Mouse (Mus musculus) forebrain, embryonic 10.5 days (tissue): ENCODE measurements around the gene Aff1. TPM values are rescaled to one million over a fixed set of nuclear protein-coding genes. Genes with fewer than 3 reads are reported as not detected.
A peak's percentile ranks its signal among the peaks of the same experiment; 100 is the strongest.

ENCODE experiments used
- DNase-seq: peaks from one replicate; pipeline ENCODE4 v3.0.0-alpha.2; 2017; ENCODE audit warnings: low spot score; ENCODE audit errors: extremely low spot score
- H3K27ac ChIP-seq: fragments of 300-500 bp; sonication (generic); 2 replicates; pipeline ENCODE4 v1.5.1; 2016; ENCODE audit warnings: mild to moderate bottlenecking
- H3K27me3 ChIP-seq: fragments of 300-500 bp; sonication (generic); 2 replicates; pipeline ENCODE4 v1.6.1; 2016; ENCODE audit warnings: mild to moderate bottlenecking; ENCODE audit not compliant: poor library complexity, severe bottlenecking
- H3K36me3 ChIP-seq: fragments of 300-500 bp; sonication (generic); replicated peaks from 2 replicates; pipeline ENCODE4 v1.6.1; 2016; ENCODE audit warnings: mild to moderate bottlenecking, moderate library complexity
- H3K4me1 ChIP-seq: fragments of 300-500 bp; sonication (generic); 2 replicates; pipeline ENCODE4 v1.6.1; 2016
- H3K4me3 ChIP-seq: fragments of 300-500 bp; sonication (generic); 2 replicates; pipeline ENCODE4 v1.5.1; 2016; ENCODE audit warnings: mild to moderate bottlenecking, moderate library complexity
- H3K9me3 ChIP-seq: fragments of 300-500 bp; sonication (generic); 2 replicates; pipeline ENCODE4 v1.6.1; 2016; ENCODE audit warnings: mild to moderate bottlenecking, moderate library complexity
- WGBS: fragments of 180-500 bp; shearing (Covaris S2); methylation state at CpG from one replicate; pipeline ENCODE4 v1.1.7; 2016; 5-methylcytosine and 5-hydroxymethylcytosine counted together
- polyA plus RNA-seq: library from polyadenylated mRNA; unstranded; fragments of >200 nt; fragmentation: Nextera tagmentation; extraction: Ambion mirVana; gene quantifications from 2 replicates; pipeline ENCODE4 v1.2.1, GENCODE M21; 2016

Aff1 gene
- polyA plus RNA-seq: 4.3 and 5.1 TPM in 2 replicates

DNA sequence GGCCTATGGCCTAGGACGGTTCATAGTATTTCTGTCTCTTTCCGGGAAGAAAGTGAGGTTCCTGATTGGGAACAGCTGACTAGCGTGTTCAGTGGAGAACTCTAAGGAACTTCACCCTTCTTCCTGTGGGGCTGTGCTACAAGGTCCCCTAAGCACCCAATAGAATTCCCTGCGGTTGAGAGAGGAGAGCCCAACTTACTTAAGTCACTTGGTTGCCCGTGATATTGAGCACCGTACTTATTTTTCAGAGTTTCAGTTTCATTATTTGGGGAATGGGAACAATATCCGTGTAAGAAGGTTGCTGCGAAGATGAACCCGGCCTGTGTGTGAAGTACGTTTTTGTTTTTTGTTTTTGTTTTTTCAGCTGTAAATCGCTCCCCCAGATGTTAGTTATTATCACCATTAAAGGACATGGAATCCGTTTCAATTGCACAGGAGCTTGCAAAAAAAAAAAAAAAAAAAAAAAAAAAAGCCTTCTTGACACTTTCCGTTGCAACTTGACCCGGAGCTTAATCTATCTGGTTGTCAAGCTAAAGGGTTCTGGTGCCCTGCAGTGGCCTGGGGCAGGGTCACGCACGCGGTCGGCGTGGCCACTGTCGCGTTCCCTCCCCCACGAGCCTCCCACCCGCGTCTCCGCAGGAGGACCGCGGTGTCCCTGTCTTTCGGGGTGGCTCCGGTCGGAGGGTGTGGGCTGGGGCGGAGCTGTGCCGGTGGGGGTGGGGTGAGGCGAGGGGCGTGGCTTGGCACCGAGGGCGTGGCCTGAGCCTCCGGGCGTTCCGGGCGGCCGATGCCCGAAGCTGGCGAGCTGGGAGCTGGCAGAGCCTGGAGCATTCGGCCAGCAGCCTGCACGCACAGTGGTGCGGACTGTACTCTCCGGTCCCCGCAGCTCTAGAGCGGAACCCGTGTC, at the start of gene Aff1:
Gene Aff1, plus strand, starts transcription at position 751 of the 907 bp plus-strand sequence.
- H3K4me3 ChIP-seq: peak within 1 kb of the TSS; percentile 73
- WGBS: 4% methylated on average over 50 of the region's 50 CpGs
- peaks cover 25% of the 10 kb centered on the region for H3K4me1 ChIP-seq
- peak; percentile 87 for DNase-seq
- H3K27ac ChIP-seq: peak within 1 kb of the TSS; percentile 51
- H3K27me3 ChIP-seq: peaks cover 58% of the 10 kb centered on the region
- no peaks in the 10 kb centered on the region for H3K36me3 ChIP-seq
- H3K9me3 ChIP-seq: no peaks in the 10 kb centered on the region

DNA sequence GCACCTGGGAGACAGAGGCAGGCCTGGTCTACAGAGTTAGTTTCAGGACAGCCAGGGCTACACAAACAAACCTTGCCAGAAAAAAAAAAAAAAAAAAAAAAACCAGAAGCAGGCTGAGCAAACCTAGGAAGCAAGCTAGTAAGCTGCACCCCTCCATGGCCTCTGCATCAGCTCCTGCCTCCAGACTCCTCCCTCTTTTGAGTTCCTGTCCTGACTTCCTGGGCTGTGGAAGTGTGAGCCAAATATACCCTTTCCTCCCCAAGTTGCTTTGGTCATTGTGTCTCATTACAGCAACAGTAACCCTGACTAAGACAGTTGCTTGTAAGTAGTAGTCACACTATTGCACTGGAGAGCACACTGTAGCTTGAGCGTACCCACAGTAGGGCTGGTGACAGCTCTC, 48.0 kb upstream of the Aff1 start:
- H3K4me3 ChIP-seq: no peak overlapping the region
- no peak overlapping the region for H3K27ac ChIP-seq
- no peaks in the 10 kb centered on the region for H3K36me3 ChIP-seq
- no peaks in the 10 kb centered on the region for H3K27me3 ChIP-seq
- no peaks in the 10 kb centered on the region for H3K9me3 ChIP-seq
- H3K4me1 ChIP-seq: peaks cover 6% of the 10 kb centered on the region; the same call in 1 of the 2 replicates
- DNase-seq: no peak
- 97% methylated on average over 1 of the region's 1 CpGs for WGBS

DNA sequence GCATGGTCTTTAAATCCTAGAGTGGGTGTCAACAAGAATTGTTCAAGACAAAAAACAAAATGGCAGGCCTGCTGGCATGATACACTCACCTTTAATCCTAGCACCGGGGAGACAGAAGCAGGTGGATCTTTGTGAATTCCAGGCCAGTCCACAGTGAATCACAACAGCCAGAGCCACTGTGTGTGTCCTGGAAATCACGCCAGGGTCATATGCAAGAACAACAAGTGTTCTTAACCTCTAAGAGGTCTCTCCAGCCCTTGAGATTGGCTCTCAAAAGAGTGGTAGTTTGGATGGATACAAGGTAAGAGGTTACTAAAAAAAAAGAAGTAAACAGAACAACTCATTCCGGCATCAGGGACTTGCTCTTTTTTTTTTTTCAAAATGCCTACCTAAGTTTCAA, 44.9 kb upstream of the Aff1 start:
- Histone ChIP-seq H3K36me3 (no peaks in the 10 kb centered on the region), H3K4me3 (no peak overlapping the region), H3K27me3 (no peaks in the 10 kb centered on the region), H3K9me3 (no peaks in the 10 kb centered on the region), H3K4me1 (peaks cover 6% of the 10 kb centered on the region; the same call in 1 of the 2 replicates), H3K27ac (no peak overlapping the region)
- DNase-seq: no peak
- WGBS: 88% methylated on average over 3 of the region's 3 CpGs

DNA sequence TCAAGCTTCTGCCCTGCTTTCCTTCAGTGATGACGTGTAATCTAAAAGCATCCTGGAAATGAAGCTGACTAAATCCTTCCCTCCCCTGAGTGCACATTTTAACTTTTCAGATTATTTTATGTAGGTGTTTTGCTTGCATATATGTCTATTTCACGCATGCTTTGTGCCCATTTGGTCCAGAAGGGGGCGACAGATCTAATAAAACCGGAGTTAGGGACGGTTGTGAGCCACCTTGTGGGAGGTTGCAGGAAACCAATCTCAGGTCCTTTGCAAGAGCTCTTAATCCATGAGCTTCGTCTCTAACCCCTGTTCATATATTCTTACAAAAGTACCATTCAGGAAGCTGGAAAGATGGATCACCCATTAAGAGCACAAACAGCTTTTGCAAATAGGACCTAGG, 37.9 kb upstream of the Aff1 start:
- peak; percentile 35 for DNase-seq
- no peaks in the 10 kb centered on the region for H3K9me3 ChIP-seq
- WGBS: 25% methylated on average over 6 of the region's 6 CpGs
- no peak overlapping the region for H3K27ac ChIP-seq
- H3K27me3 ChIP-seq: peaks cover 22% of the 10 kb centered on the region
- H3K36me3 ChIP-seq: no peaks in the 10 kb centered on the region
- H3K4me3 ChIP-seq: no peak overlapping the region
- H3K4me1 ChIP-seq: peaks cover 6% of the 10 kb centered on the region

DNA sequence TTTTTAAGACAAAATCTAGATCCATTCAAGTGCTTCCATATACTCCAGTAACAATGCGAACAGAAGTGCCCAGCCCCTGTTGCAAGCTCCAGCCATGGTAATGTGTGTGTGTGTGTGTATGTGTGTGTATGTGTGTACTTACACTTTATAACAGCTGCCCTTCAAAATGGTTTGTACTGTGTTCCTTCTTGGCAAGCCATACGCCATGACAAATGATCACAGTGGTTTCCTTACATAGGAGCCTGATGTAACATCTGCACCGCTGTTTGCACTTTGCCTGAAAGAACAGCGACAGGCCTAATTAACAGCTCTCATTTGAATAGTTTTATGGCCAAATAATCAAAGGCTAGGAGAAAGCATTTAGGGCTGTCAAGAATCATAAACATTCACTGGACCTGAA, 37.4 kb upstream of the Aff1 start:
- no peak for DNase-seq
- no peaks in the 10 kb centered on the region for H3K36me3 ChIP-seq
- no peaks in the 10 kb centered on the region for H3K9me3 ChIP-seq
- H3K27ac ChIP-seq: no peak overlapping the region; the same call in 1 of the 2 replicates
- peak overlapping the region; percentile 80 for H3K4me3 ChIP-seq
- WGBS: 82% methylated on average over 4 of the region's 4 CpGs
- H3K4me1 ChIP-seq: peaks cover 6% of the 10 kb centered on the region
- H3K27me3 ChIP-seq: peaks cover 22% of the 10 kb centered on the region

DNA sequence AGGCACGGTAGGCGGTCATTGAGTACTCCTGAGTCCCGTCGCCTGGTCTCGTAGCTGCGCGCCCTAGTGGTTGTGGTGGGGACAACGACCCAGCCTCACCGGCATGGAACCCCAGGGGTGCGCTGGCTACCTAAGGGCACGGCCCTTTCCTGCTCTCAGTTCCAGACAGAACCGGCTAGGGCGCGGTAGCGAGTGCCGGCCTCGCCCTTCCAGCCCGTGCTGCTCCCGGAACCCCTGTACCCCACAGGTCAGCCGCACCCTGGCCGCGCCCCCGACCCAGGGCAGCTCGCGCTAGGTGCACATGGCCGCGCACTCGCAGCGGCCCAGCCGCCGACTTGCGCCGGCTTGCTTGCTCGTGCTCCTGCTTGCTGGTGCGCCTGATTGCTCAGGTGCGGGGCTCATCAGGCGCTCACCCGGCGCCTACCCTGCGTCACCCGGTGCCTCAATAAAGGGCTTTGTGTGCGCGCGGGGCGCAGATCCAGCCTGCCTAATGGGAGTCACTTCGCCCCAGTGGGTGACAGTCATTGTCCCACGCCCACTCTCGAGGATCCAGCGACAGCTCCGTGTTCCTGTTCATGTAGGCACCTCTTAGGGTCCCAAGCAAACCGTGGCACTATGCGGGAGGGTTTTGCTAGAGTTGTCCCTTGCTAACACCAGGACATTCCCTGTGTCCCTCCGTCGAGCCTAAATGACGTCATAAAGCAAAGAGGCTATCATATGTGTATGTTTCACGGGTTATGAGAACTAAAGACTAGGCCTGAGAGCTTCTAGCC, 36.6 kb upstream of the Aff1 start, which contains the start of gene 1700016H13Rik:
Gene 1700016H13Rik, minus strand, starts transcription at position 665 of the 773 bp plus-strand sequence.
- peak; percentile 75 for DNase-seq
- Histone ChIP-seq H3K4me1 (peaks cover 6% of the 10 kb centered on the region), H3K27me3 (peaks cover 24% of the 10 kb centered on the region), H3K9me3 (no peaks in the 10 kb centered on the region), H3K4me3 (peak within 1 kb of the TSS; percentile 80), H3K36me3 (no peaks in the 10 kb centered on the region), H3K27ac (peak within 1 kb of the TSS; percentile 86)
- WGBS: 1% methylated on average over 56 of the region's 56 CpGs

DNA sequence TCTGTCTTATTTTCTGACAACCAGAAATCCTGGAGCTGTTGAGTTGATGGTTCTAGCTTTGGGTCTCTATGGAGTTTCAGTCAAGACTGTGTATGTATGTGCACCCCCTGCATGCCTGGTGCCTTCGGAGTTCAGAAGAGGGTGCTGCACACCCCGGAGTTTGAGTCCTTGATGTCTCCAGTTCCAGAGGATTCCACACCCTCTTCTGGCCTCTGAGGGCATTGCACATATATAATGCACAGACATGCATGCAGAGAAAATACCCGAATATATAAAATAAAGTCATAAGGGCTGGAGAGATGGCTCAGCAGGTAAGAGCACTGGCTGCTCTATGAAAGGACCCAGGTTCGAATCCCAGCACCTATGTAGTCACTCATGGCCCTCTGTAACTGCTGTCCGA, 33.3 kb upstream of the Aff1 start:
- Histone ChIP-seq H3K27ac (no peak overlapping the region), H3K4me3 (no peak overlapping the region), H3K36me3 (no peaks in the 10 kb centered on the region), H3K27me3 (peaks cover 30% of the 10 kb centered on the region), H3K9me3 (no peaks in the 10 kb centered on the region), H3K4me1 (peaks cover 6% of the 10 kb centered on the region)
- DNase-seq: no peak
- WGBS: 74% methylated on average over 5 of the region's 5 CpGs

DNA sequence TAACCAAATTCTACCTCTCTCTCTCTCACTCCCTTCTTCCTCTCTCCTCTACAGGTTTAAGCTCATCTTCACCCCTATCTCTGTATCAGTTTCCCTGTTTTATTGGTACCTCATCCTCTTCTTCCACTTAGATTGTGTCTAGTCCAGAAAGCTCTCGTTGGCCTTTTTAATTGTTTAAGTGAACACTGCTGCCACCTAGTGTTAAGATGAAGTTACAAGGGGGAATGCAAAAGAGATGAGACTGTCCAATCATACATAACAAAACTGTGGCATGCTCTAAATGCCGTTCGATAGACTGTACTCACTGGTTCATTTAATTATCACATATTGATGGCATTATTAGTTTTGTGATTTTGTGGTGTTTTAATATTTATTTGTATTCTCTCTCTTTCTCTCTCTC, 32.6 kb upstream of the Aff1 start:
- Histone ChIP-seq H3K36me3 (no peaks in the 10 kb centered on the region), H3K27me3 (peaks cover 30% of the 10 kb centered on the region), H3K4me1 (peaks cover 6% of the 10 kb centered on the region), H3K9me3 (no peaks in the 10 kb centered on the region), H3K27ac (no peak overlapping the region), H3K4me3 (no peak overlapping the region)
- DNase-seq: no peak
- 50% methylated on average over 3 of the region's 3 CpGs for WGBS

DNA sequence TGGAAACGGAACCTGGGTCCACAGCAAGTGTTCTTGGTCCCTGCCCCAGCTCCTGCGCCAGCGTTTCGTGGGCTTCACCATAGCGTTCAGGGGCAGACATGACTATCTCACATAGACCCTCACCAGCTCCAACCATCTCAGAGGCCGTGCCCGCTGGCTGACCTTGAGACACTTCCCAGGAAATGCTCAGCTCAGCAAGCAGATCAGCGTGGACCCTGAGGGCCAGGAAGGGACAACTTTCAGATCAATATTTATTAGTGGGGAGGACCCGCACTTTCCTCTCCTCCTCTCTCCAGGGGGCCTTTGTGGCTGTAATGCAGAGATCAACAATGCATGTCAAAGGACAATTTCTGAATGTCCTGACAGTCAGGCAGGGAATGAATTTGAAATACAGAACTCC, 27.2 kb upstream of the Aff1 start:
- DNase-seq: no peak
- Histone ChIP-seq H3K4me3 (no peak overlapping the region), H3K4me1 (peaks cover 4% of the 10 kb centered on the region; the same call in 1 of the 2 replicates), H3K9me3 (no peaks in the 10 kb centered on the region), H3K36me3 (no peaks in the 10 kb centered on the region), H3K27me3 (0 out of 2 replicates have a peak, but pooled peaks cover 8% of the 10 kb centered on the region), H3K27ac (no peak overlapping the region)
- WGBS: 79% methylated on average over 9 of the region's 9 CpGs

DNA sequence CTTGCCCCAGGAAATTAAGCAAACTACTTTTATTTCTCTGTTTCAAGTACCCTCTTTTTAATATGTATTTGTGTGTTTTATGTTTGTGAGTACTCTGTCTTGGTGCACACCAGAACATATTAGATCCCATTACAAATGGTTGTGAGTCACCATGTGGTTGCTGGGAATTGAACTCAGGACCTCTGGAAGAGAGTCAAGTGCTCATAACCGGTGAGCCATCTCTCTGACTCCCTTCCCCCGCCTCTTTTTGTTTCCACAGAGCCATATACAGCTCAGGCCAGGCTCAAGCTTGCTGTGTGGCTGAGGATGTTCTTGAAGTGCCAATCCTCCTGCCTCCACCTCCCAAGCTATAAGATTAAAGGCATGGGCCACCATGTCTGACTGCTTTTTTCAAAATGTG, 26.3 kb upstream of the Aff1 start:
- 86% methylated on average over 2 of the region's 2 CpGs for WGBS
- no peak for DNase-seq
- Histone ChIP-seq H3K27ac (no peak overlapping the region), H3K4me3 (no peak overlapping the region), H3K9me3 (no peaks in the 10 kb centered on the region), H3K36me3 (no peaks in the 10 kb centered on the region), H3K27me3 (0 out of 2 replicates have a peak, but pooled peaks cover 3% of the 10 kb centered on the region), H3K4me1 (peaks cover 8% of the 10 kb centered on the region)

DNA sequence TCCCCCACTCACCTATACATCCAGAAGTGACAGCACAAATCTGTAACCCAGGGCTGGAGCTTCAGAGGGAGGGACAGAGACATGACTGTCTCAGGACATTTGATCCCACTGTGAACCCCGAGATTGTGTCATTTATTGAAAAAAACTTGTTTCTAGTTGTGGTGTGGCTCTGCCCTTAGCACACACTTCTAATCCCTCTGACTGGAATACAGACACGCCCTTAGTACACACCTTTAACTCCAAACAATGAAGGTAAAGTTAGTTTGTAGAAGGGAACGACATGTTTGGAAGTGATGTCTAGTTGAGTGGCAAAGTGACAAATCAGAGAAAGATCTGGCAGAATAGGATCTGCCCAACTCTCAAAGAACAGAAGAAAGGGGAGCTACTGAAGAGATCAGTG, 20.3 kb upstream of the Aff1 start:
- Histone ChIP-seq H3K4me1 (peaks cover 8% of the 10 kb centered on the region), H3K27me3 (no peaks in the 10 kb centered on the region), H3K27ac (no peak overlapping the region), H3K36me3 (no peaks in the 10 kb centered on the region), H3K9me3 (no peaks in the 10 kb centered on the region), H3K4me3 (no peak overlapping the region)
- DNase-seq: no peak
- WGBS: 66% methylated on average over 3 of the region's 3 CpGs

DNA sequence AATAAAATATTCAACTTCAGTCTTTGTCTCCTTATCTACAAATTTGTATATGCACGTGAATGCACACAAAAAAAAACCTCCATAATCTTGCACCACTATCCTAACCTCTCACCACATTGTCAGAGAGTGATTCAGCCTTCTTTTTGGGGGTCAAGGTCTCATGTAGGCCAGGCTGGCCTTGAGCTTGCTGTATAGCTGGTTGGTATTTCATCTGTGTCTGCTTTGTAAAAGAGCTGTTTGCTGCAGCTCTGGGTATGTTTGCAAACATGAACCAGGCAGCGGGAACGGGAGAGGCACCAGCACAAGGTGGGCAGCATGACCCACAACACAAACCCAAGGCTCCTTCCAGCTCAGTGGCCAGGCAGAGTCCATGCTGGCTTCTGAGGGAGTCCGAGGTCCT, 18.6 kb upstream of the Aff1 start:
- no peak for DNase-seq
- no peaks in the 10 kb centered on the region for H3K9me3 ChIP-seq
- H3K36me3 ChIP-seq: no peaks in the 10 kb centered on the region
- H3K27me3 ChIP-seq: no peaks in the 10 kb centered on the region
- H3K27ac ChIP-seq: no peak overlapping the region
- 85% methylated on average over 4 of the region's 4 CpGs for WGBS
- peaks cover 8% of the 10 kb centered on the region for H3K4me1 ChIP-seq
- H3K4me3 ChIP-seq: no peak overlapping the region

DNA sequence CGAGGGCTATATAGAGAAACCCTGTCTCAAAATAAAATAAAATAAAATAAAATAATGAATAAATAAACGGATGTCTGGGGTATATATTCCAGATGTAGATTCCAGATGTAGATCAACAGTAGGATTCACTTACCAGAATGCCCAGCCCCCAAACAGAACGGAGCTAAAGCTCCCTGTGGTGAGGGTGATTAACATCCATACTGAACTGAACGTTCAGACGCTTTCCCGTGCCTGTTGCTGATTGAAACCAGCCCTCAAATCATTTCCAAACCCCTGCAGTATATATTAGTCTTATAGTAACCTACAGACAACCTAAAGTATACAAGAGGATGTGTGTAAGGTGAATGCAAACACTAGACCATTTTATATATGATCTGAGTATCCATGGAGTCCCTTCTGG, 17.7 kb upstream of the Aff1 start:
- Histone ChIP-seq H3K27ac (no peak overlapping the region), H3K9me3 (no peaks in the 10 kb centered on the region), H3K27me3 (no peaks in the 10 kb centered on the region), H3K4me3 (no peak overlapping the region), H3K4me1 (peaks cover 8% of the 10 kb centered on the region), H3K36me3 (no peaks in the 10 kb centered on the region)
- no peak for DNase-seq
- 66% methylated on average over 6 of the region's 6 CpGs for WGBS
